In the genomic region with DNA sequence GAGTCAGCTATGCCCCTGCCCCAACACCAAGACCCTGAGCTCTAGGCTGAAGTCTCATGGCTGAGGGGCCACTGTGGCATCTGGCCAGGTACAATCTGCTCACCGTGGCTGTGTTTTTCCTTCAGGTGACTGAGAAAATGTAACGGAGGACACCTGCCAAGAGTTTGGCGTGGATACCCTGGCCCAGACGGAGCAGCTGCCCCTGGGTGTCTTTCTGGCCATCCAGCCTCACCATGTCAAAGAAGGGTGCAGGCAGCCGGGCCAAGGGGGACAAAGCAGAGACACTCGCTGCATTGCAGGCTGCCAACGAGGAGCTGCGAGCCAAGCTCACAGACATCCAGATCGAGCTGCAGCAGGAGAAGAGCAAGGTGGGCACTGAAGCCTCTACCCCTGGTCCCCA, we compare ENCODE assay signal across 23 mouse cellular contexts. TPM values are rescaled to one million over a fixed set of nuclear protein-coding genes. Genes with fewer than 3 reads are reported as not detected.
DNase-seq lines count a peak whose midpoint lies in the region; ATAC-seq lines count a peak whose summit lies in the region.
"Had no signal": no experiment of that assay in that cellular context is flagged by ENCODE, and none has a peak within 500 bp of the region (broad histone marks: within the 10 kb centered on the region; RNA-seq: fewer than 3 reads in every experiment).

No protein-coding gene starts in this region.

- H3K9ac ChIP-seq in liver, embryonic 12.5 days: no peak overlapping the region
- H3K9ac ChIP-seq: embryonic facial prominence, embryonic 15.5 days; heart, embryonic 15.5 days; hindbrain, embryonic 14.5 days; intestine, embryonic 15.5 days had no signal

- no peak overlapping the region for H3K4me3 ChIP-seq in liver, embryonic 12.5 days
- H3K4me3 ChIP-seq: embryonic facial prominence, embryonic 15.5 days; erythroblast, embryonic 14.5 days; forebrain, embryonic 10.5 days; heart, adult 2 months; heart, embryonic 15.5 days; hindbrain, embryonic 10.5 days; intestine, embryonic 15.5 days had no signal

- no peak overlapping the region for H3K27ac ChIP-seq in liver, embryonic 12.5 days
- H3K27ac ChIP-seq: embryonic facial prominence, embryonic 15.5 days; forebrain, embryonic 10.5 days; heart, adult 2 months; heart, embryonic 15.5 days; hindbrain, embryonic 10.5 days; hindbrain, embryonic 14.5 days; intestine, embryonic 15.5 days had no signal

- H3K4me2 ChIP-seq in liver, embryonic 12.5 days: no peak overlapping the region
- H3K4me2 ChIP-seq: embryonic facial prominence, embryonic 15.5 days; heart, embryonic 11.5 days; heart, embryonic 15.5 days; hindbrain, embryonic 14.5 days; intestine, embryonic 15.5 days had no signal

- no peak for ATAC-seq in liver, embryonic 12.5 days
- ATAC-seq: forebrain, embryonic 14.5 days; intestine, embryonic 15.5 days had no signal

- 62% methylated on average over 9 of the region's 9 CpGs for WGBS in liver, embryonic 12.5 days (ENCODE audit: insufficient replicate concordance)

- intact Hi-C loops in heart, postnatal 10 days (cut with DNase I): no loop called here

- no peaks in the 10 kb centered on the region for H3K4me1 ChIP-seq in liver, embryonic 12.5 days
- H3K4me1 ChIP-seq: embryonic facial prominence, embryonic 15.5 days; forebrain, embryonic 10.5 days; heart, embryonic 15.5 days; intestine, embryonic 15.5 days had no signal

- DNase-seq in heart, adult 11 months: peak; percentile 84
- no peak for DNase-seq in heart, postnatal 10 days
- peak; percentile 27 for DNase-seq in cerebellum, adult 8-10 months
- DNase-seq in cerebellum, postnatal 14 days: peak; percentile 61 to 68
- no peak for DNase-seq in right cerebral cortex, adult 18-20 months
- no peak for DNase-seq in kidney, postnatal 25 days
- DNase-seq: adrenal gland, postnatal 10 days; embryo, embryonic 11 days; heart, adult 2 months had no signal

- H3K36me3 ChIP-seq in liver, embryonic 12.5 days: no peaks in the 10 kb centered on the region
- H3K36me3 ChIP-seq: embryonic facial prominence, embryonic 15.5 days; forebrain, embryonic 10.5 days; heart, embryonic 15.5 days; hindbrain, embryonic 10.5 days; intestine, embryonic 15.5 days had no signal

- no peaks in the 10 kb centered on the region for H3K9me3 ChIP-seq in liver, embryonic 12.5 days (replicated peaks)
- H3K9me3 ChIP-seq: embryonic facial prominence, embryonic 15.5 days; forebrain, embryonic 10.5 days; heart, embryonic 15.5 days; hindbrain, embryonic 10.5 days; intestine, embryonic 15.5 days had no signal

- no peaks in the 10 kb centered on the region for H3K27me3 ChIP-seq in liver, embryonic 12.5 days (replicated peaks)
- H3K27me3 ChIP-seq: embryonic facial prominence, embryonic 15.5 days; heart, embryonic 15.5 days; intestine, embryonic 15.5 days had no signal

RNA-seq across cellular contexts. Expression of gene Jakmip3, which starts 48.6 kb away (rescaled TPM):
- under 1 TPM in 1 of 2 experiments, not detected in 1; 0.19 TPM for total RNA-seq in heart, postnatal 10 days (2021)
- polyA plus RNA-seq in liver, embryonic 12.5 days (2016; fragmentation: Nextera tagmentation; extraction: Ambion mirVana): 0.05 TPM in 2 replicates
- total RNA-seq: common myeloid progenitor, adult 5-6 weeks; gastrocnemius, postnatal 4 days; MEL had no signal
- polyA plus RNA-seq: C2C12; erythroblast, embryonic 14.5 days; heart, embryonic 15.5 days had no signal

Comparison
In these comparisons a context has a peak if more than half of its experiments do, and no peak if none do; other contexts are left out.
1. DNase-seq: peak in heart, adult 11 months (single experiment), cerebellum, adult 8-10 months (single experiment) and cerebellum, postnatal 14 days (2 of 2); none in heart, postnatal 10 days (0 of 2), right cerebral cortex, adult 18-20 months (single experiment) and kidney, postnatal 25 days (0 of 2).